Mouse (Mus musculus) erythroblast, embryonic 14.5 days (primary cell): ENCODE data around the gene Iqgap1. TPM values are rescaled to one million over a fixed set of nuclear protein-coding genes. Genes with fewer than 3 reads are reported as not detected.
"Not testable (repeated sequence)": the region's sequence is repeated elsewhere in the genome, so short reads cannot be mapped to it uniquely, and the experiment has no call there.

Experiments used
- H3K27me3 ChIP-seq: 2 replicates; pipeline ENCODE4 v1.6.1; 2012; ENCODE audit warnings: inconsistent platforms; ENCODE audit not compliant: control insufficient read depth
- H3K36me3 ChIP-seq: 2 replicates; pipeline ENCODE4 v1.6.1; 2012; ENCODE audit warnings: mild to moderate bottlenecking, inconsistent platforms; ENCODE audit not compliant: control insufficient read depth
- H3K4me1 ChIP-seq: 2 replicates; pipeline ENCODE4 v1.6.1; 2012; ENCODE audit warnings: inconsistent platforms; ENCODE audit not compliant: control insufficient read depth
- H3K4me3 ChIP-seq: replicated peaks from 2 replicates; pipeline ENCODE3; 2012; ENCODE audit warnings: moderate library complexity, mild to moderate bottlenecking, inconsistent platforms
- H3K9me3 ChIP-seq: 2 replicates; pipeline ENCODE4 v1.6.1; 2012; ENCODE audit warnings: low read length, inconsistent platforms, mixed read lengths; ENCODE audit not compliant: control insufficient read depth
- GATA1 ChIP-seq: IDR thresholded peaks from 2 replicates; pipeline ENCODE4 v1.6.1; 2012; ENCODE audit warnings: low read length, inconsistent platforms, mixed read lengths
- TAL1 ChIP-seq: IDR thresholded peaks from 3 replicates; pipeline ENCODE4 v1.6.1; 2012; ENCODE audit warnings: low read length, inconsistent platforms, mixed read lengths
- polyA plus RNA-seq: library from polyadenylated mRNA; stranded (reverse); fragments of >175 nt; gene quantifications from 2 replicates; pipeline ENCODE4 v1.2.3, GENCODE M21; 2012

Iqgap1 gene
- polyA plus RNA-seq, 1 experiment = 0.11 TPM

DNA sequence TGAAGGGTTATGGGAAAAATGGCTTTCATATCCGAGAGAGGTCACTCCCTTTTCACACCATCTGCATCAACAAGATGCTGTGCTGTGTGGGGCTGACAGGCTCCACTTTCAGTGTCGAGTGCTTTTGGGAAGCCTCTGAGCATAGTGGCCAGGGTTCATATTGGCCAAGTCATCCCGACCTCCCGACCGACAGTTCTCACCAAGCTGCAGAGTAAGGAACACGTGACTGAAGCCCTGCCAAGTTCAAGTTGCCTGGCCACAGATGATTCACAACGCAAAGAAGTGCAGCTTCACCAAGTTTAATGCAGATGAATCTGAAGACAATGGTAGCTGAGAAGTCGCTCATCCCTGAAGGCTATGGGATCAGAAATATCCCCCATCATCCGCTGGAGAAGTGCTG, 12.0 kb upstream of the Iqgap1 start:
- no peak overlapping the region for H3K4me3 ChIP-seq
- peaks cover 4% of the 10 kb centered on the region for H3K4me1 ChIP-seq
- H3K27me3 ChIP-seq = no peaks in the 10 kb centered on the region
- H3K9me3 ChIP-seq = no peaks in the 10 kb centered on the region
- no peaks in the 10 kb centered on the region for H3K36me3 ChIP-seq
- TF ChIP-seq TAL1 (no peak), GATA1 (no peak)

DNA sequence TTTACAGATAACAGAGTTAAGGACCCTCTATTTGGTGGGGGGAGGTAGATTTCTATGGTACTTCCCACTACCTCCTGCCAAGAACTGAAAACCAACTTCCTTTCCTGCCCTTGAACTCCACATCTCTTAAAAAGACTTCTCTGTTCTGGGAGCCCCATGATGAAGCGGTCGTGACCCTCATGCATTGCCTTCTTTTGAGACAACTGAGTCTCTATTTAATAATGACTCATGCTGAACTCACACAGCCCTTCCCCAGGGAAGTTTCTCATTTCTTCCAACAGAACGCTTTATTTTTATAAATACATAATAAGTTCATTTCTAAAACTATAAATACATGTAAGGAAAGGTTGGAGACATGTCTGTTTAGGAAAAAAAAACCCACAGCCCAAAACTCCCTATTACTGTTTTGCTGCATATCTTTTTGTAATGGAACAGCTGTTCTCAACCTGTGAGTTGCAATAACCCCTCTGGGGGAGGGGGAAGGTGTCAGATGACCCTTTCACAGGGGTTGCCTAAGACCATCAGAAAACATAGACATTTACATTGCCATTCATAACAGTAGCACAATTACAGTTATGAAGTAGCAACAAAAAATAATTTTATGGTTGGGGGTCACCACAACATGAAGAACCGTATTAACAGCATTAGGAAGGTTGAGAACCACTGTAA, 10.3 kb upstream of the Iqgap1 start:
- Histone ChIP-seq H3K27me3 (no peaks in the 10 kb centered on the region), H3K4me1 (peaks cover 4% of the 10 kb centered on the region), H3K4me3 (no peak overlapping the region), H3K9me3 (no peaks in the 10 kb centered on the region), H3K36me3 (no peaks in the 10 kb centered on the region)
- TF ChIP-seq GATA1 (no peak), TAL1 (no peak)

DNA sequence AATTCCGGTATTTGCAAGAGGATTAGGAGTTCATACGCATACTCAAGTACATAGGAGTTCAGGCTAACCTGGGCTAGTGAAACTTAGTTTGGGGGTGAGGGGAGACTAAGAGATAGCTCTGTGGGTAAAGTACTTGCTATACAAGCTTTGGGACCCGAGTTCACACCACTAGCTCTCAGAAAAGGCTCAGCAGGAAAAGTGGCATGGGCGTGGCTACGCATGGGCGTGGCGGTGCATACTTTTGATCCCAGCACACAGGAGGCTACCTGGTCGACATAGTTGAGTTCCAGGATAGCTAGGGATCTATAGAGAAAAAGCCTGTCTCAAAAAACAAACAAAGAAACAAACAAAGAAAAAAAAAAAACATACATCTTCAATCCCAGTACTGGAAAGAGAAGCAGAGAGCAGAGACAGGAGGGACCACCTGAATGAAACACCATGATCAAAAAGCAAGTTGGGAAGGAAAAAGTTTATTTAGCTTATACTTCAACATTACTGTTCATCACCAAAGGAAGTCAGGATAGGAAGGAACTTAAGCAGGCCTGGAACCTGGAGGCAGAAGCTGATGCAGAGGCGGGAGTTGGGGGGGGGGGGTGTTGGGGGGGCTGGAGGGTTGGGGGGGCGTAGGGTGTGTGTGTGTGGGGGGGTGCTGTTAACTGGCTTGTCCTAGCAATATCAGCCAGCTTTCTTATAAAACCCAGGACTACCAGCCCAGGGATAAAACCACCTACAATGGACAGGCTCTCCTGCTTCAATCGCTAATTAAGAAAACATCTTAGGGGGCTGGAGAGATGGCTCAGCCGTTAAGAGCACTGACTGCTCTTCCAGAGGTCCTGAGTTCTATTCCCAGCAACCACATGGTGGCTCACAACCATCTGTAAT, 8.1 kb upstream of the Iqgap1 start:
- H3K4me3 ChIP-seq = peak overlapping the region; percentile 18
- TF ChIP-seq TAL1 = no peak
- TF ChIP-seq GATA1 = no peak
- H3K4me1 ChIP-seq = peaks cover 4% of the 10 kb centered on the region
- H3K27me3 ChIP-seq = no peaks in the 10 kb centered on the region
- H3K36me3 ChIP-seq = no peaks in the 10 kb centered on the region
- no peaks in the 10 kb centered on the region for H3K9me3 ChIP-seq

GRCm38 (mm10) chr7:80832996-80833650, 7.3 kb upstream of the Iqgap1 start:
- peak overlapping the region; percentile 18 for H3K4me3 ChIP-seq
- H3K9me3 ChIP-seq, H3K36me3 ChIP-seq, H3K4me1 ChIP-seq, H3K27me3 ChIP-seq: not testable (repeated sequence)

GRCm38 (mm10) chr7:80832191-80832590, 6.4 kb upstream of the Iqgap1 start:
- Histone ChIP-seq H3K27me3 (no peaks in the 10 kb centered on the region), H3K36me3 (no peaks in the 10 kb centered on the region), H3K4me3 (no peak overlapping the region), H3K9me3 (no peaks in the 10 kb centered on the region), H3K4me1 (peaks cover 4% of the 10 kb centered on the region)
- no peak for TF ChIP-seq TAL1
- TF ChIP-seq GATA1 = no peak

DNA sequence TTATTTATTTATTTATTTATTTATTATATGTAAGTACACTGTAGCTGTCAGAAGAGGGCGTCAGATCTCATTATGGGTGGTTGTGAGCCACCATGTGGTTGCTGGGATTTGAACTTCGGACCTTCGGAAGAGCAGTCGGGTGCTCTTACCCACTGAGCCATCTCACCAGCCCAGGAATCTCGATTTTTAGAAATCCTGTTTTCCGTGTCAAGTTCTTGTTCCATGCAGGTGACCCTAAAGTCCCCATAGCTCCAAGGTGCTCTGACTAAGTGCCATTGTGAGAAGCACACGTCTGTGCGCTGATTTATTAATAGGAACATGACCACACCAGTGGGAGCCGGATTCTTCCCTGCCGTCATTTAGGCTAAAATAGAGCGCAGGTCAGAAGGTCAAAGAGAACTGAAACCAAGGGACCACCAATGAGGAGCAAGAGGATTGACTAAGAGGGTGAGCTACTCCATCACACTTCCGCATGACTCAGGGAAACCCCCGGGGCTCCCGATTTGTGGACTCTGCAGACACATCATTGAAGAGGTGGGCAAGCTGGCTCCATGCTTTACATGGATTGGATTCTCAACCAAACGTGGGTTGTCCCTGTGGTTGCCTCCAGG, 4.5 kb upstream of the Iqgap1 start:
- Histone ChIP-seq H3K4me3 (no peak overlapping the region), H3K9me3 (no peaks in the 10 kb centered on the region), H3K36me3 (no peaks in the 10 kb centered on the region), H3K27me3 (no peaks in the 10 kb centered on the region), H3K4me1 (peaks cover 4% of the 10 kb centered on the region)
- TF ChIP-seq TAL1 (no peak), GATA1 (no peak)

DNA sequence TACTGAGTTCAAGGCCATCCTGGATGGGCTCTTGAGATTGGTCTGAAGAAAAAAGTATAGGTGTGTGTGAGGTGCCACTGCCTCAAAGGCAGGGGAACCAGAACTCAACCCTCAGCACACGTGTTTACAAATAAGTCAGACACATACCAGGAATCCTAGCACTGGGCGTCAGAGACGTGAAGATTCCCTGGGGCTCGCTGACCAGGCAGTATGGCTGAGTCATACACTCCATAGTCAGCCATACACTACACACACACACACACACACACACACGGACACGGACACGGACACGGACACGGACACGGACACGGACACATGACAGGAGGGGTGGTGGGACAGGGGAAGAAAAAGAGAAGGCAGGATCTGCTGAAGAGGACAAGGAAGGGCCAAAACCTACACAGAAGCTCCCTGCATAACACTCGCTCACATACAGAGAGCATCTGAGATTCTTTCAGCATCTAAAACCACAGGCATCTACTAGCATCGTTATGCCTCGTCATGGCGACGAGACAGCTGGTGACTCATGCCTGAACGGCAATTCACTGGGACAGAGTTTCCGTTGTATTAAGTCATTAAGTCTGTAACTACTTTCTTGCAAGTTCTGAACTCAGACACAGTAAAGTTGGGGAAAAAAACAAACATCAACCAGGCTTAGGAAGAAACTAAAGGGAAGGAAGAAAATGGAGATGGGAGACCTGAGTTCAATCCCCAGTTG, 2.5 kb upstream of the Iqgap1 start:
- no peaks in the 10 kb centered on the region for H3K27me3 ChIP-seq
- H3K36me3 ChIP-seq = no peaks in the 10 kb centered on the region
- H3K4me3 ChIP-seq = no peak overlapping the region
- H3K9me3 ChIP-seq = no peaks in the 10 kb centered on the region
- TF ChIP-seq GATA1 (no peak), TAL1 (no peak)
- H3K4me1 ChIP-seq = peaks cover 14% of the 10 kb centered on the region

DNA sequence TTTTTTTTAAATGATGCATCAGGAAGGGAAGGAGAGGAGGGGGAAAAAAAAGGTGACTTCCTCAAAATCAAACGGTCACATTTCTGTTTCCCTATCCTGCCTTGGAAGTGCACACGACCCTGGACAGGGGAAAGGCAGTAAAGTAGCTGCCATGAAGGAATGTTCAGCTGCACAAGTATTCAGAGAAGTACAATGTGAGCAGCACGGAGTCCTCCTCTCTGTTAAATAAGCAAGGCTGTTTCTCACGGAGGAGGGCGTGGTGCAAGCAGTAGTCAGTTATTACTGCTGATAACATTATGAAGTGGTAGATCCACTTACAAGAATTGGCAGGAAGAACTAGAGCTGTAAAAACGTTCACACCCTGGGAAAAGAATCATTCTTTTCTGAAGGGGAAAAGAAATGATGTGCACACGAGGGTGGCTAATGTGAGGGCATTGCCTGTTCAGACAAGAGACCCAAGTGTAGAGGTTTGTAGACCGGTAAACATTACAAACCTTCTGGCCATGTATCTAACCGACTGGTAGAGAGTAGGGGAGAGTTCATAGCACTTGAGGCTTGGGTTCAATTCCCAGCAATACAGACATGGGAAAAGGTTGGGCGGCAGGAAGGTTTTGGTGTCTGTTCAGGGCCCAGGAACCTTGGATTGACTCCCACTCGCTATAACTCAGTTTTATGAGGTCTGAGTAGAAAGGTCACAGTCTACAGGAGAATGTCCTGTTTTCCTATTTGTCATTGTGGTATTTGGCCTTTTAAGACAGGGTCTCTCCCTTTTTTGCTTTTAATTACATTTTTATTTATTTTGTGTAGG, 1.7 kb downstream of the Iqgap1 start:
- H3K4me1 ChIP-seq = peaks cover 14% of the 10 kb centered on the region
- H3K9me3 ChIP-seq = no peaks in the 10 kb centered on the region
- no peaks in the 10 kb centered on the region for H3K27me3 ChIP-seq
- no peak for TF ChIP-seq TAL1
- TF ChIP-seq GATA1 = no peak
- no peak overlapping the region for H3K4me3 ChIP-seq
- no peaks in the 10 kb centered on the region for H3K36me3 ChIP-seq
